In genomic region chr2:69574261-69574660, GRCm38 (mm10) we compare ENCODE assay signal across 18 mouse cellular contexts. TPM values are rescaled to one million over a fixed set of nuclear protein-coding genes. Genes with fewer than 3 reads are reported as not detected.
"Had no signal": no experiment of that assay in that cellular context is flagged by ENCODE, and none has a peak within 500 bp of the region (broad histone marks: within the 10 kb centered on the region; RNA-seq: fewer than 3 reads in every experiment).

No protein-coding gene starts in this region.

- H3K27me3 ChIP-seq: liver, embryonic 13.5 days; liver, embryonic 15.5 days; lung, embryonic 15.5 days; midbrain, embryonic 15.5 days; neural tube, embryonic 12.5 days had no signal

- H3K4me2 ChIP-seq: liver, embryonic 13.5 days; liver, embryonic 15.5 days; lung, embryonic 15.5 days; midbrain, embryonic 12.5 days; midbrain, embryonic 15.5 days; neural tube, embryonic 12.5 days had no signal

- H3K4me1 ChIP-seq: liver, embryonic 13.5 days; liver, embryonic 15.5 days; lung, embryonic 15.5 days; midbrain, embryonic 15.5 days had no signal

- H3K9me3 ChIP-seq: liver, embryonic 13.5 days; liver, embryonic 15.5 days; lung, embryonic 15.5 days; megakaryocyte, embryonic 14.5 days; midbrain, embryonic 12.5 days; midbrain, embryonic 15.5 days; neural tube, embryonic 12.5 days had no signal

- ATAC-seq: liver, postnatal 0 days; lung, postnatal 0 days; midbrain, embryonic 15.5 days had no signal

- H3K9ac ChIP-seq: liver, embryonic 13.5 days; liver, embryonic 15.5 days; liver, postnatal 0 days; lung, embryonic 15.5 days; midbrain, embryonic 12.5 days; midbrain, embryonic 15.5 days; neural tube, embryonic 12.5 days had no signal

- H3K4me3 ChIP-seq: liver, embryonic 13.5 days; liver, embryonic 15.5 days; lung, embryonic 15.5 days; megakaryocyte, embryonic 14.5 days; midbrain, embryonic 12.5 days; midbrain, embryonic 15.5 days; neural tube, embryonic 12.5 days had no signal

- H3K27ac ChIP-seq: liver, embryonic 13.5 days; liver, embryonic 15.5 days; lung, embryonic 15.5 days; midbrain, embryonic 15.5 days; neural tube, embryonic 12.5 days had no signal

- DNase-seq: liver, embryonic 13.5 days; liver, postnatal 0 days; lung, adult 2 months; lung, postnatal 14 days; lung, postnatal 4 days; right cerebral cortex, postnatal 14 days; thymus, adult 2 months; thymus, postnatal 25 days; thymus, postnatal 4 days had no signal

- H3K36me3 ChIP-seq: liver, embryonic 13.5 days; liver, embryonic 15.5 days; lung, embryonic 15.5 days; midbrain, embryonic 12.5 days; midbrain, embryonic 15.5 days; neural tube, embryonic 12.5 days had no signal

RNA-seq across cellular contexts. Expression of gene Lrp2, which starts 11.6 kb away (rescaled TPM):
- total RNA-seq: monocyte, adult 5-6 weeks; neutrophil, adult 5-6 weeks had no signal
